Mouse (Mus musculus) intestine, embryonic 14.5 days (tissue): ENCODE data around the gene Rab31. TPM values are rescaled to one million over a fixed set of nuclear protein-coding genes. Genes with fewer than 3 reads are reported as not detected.

ENCODE experiments used
- ATAC-seq: fragments of 200-750 bp; cut with Nextera tagmentation; replicated peaks from 2 replicates; pipeline ENCODE4 v1.8.0; 2017; ENCODE audit warnings: low read depth, moderate number of reproducible peaks, moderate TSS enrichment, moderate library complexity; ENCODE audit not compliant: low FRiP score, low TSS enrichment
- DNase-seq: peaks from one replicate; pipeline ENCODE4 v3.0.0-alpha.2; 2018; ENCODE audit warnings: low spot score
- H3K27ac ChIP-seq: fragments of 300-500 bp; sonication (generic); 2 replicates; pipeline ENCODE4 v1.5.1; 2014; ENCODE audit warnings: low read depth, mild to moderate bottlenecking, control low read depth
- H3K27me3 ChIP-seq: fragments of 300-500 bp; sonication (generic); replicated peaks from 2 replicates; pipeline ENCODE4 v1.6.1; 2014; ENCODE audit warnings: low read length, control low read depth; ENCODE audit not compliant: control insufficient read depth, insufficient read depth
- H3K36me3 ChIP-seq: fragments of 300-500 bp; sonication (generic); 2 replicates; pipeline ENCODE4 v1.6.1; 2014; ENCODE audit warnings: low read length, control low read depth; ENCODE audit not compliant: control insufficient read depth, insufficient read depth
- H3K4me1 ChIP-seq: fragments of 300-500 bp; sonication (generic); replicated peaks from 2 replicates; pipeline ENCODE4 v1.6.1; 2014; ENCODE audit warnings: low read length, control low read depth, mixed read lengths; ENCODE audit not compliant: control insufficient read depth, insufficient read depth
- H3K4me2 ChIP-seq: fragments of 300-500 bp; sonication (generic); 2 replicates; pipeline ENCODE4 v1.6.1; 2014; ENCODE audit warnings: low read length
- H3K4me3 ChIP-seq: fragments of 300-500 bp; sonication (generic); 2 replicates; pipeline ENCODE4 v1.5.1; 2014; ENCODE audit warnings: low read depth, low read length, control low read depth, mixed read lengths
- H3K9ac ChIP-seq: fragments of 300-500 bp; sonication (generic); 2 replicates; pipeline ENCODE4 v1.6.1; 2014; ENCODE audit warnings: mild to moderate bottlenecking, low read length
- H3K9me3 ChIP-seq: fragments of 300-500 bp; sonication (generic); 2 replicates; pipeline ENCODE4 v1.6.1; 2016; ENCODE audit warnings: low read length, control low read depth; ENCODE audit not compliant: control insufficient read depth
- WGBS: fragments of 180-500 bp; shearing (Covaris S2); extraction: QIAGEN DNeasy Blood & Tissue Kit; methylation state at CpG from one replicate; pipeline ENCODE4 v1.1.7; 2014; 5-methylcytosine and 5-hydroxymethylcytosine counted together
- polyA plus RNA-seq: library from polyadenylated mRNA; unstranded; fragments of >200 nt; fragmentation: Nextera tagmentation; extraction: Ambion mirVana; gene quantifications from 2 replicates; pipeline ENCODE4 v1.2.1, GENCODE M21; 2014

Rab31 gene
- polyA plus RNA-seq, 1 experiment from 2014 or later, result 40.9 TPM

DNA sequence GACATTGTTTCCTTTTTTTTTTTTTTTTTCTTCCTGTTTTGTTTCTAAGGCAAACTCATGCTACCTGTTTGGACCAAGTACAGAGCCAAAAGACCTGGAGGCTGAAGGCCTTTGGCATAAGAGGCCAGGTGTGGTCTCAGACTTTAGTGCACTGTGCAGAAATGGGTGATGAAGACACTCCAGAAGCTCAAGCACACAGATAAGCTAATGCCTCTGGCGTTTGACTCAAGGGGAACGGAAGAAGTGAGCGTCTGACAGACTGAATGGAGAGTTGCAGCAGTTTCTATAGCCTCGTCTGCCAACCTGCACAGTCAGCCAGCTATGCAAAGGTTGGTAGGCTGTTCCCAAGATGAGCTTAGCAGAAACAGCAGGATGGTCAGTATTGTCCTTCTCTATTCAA, 116.9 kb downstream of the Rab31 start:
- no peaks in the 10 kb centered on the region for H3K36me3 ChIP-seq
- no peaks in the 10 kb centered on the region for H3K9me3 ChIP-seq
- no peak overlapping the region for H3K4me2 ChIP-seq
- WGBS, result 74% methylated on average over 4 of the region's 4 CpGs
- no peak for DNase-seq
- H3K9ac ChIP-seq, result no peak overlapping the region
- H3K27ac ChIP-seq, result no peak overlapping the region
- H3K4me3 ChIP-seq, result no peak overlapping the region
- no peaks in the 10 kb centered on the region for H3K4me1 ChIP-seq
- ATAC-seq, result no peak
- no peaks in the 10 kb centered on the region for H3K27me3 ChIP-seq

DNA sequence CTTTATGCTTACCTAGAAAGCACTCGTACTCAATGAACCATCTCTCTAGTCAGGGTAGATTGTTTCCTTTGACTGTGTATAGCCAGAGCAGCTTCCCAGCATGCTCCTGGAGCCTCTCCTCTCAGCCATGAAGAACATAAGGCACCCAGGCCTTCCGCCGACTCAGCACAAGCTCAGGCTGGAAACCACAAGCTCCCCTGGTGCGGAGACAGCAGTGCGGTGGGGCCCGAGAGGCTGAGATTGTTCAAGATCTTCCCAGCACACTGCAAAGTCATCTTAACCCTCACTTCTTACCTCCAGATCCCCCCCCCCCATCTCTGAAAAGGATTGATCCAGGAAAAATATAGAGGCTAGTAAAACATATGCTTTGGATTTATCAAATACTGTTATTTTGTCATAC, 122.0 kb downstream of the Rab31 start:
- no peak for ATAC-seq
- WGBS, result 87% methylated on average over 6 of the region's 6 CpGs

GRCm38 (mm10) chr17:65649175-65649493, 123.4 kb downstream of the Rab31 start:
- DNase-seq (no peak), ATAC-seq (no peak)
- WGBS, result 82% methylated on average over 2 of the region's 2 CpGs

More for the DNA sequence above, 122.0 kb downstream of the Rab31 start:
- DNase-seq, result no peak
- Histone ChIP-seq H3K27ac (no peak overlapping the region), H3K9ac (no peak overlapping the region), H3K36me3 (no peaks in the 10 kb centered on the region), H3K4me1 (no peaks in the 10 kb centered on the region), H3K27me3 (no peaks in the 10 kb centered on the region), H3K4me2 (no peak overlapping the region), H3K9me3 (no peaks in the 10 kb centered on the region), H3K4me3 (no peak overlapping the region)

DNA sequence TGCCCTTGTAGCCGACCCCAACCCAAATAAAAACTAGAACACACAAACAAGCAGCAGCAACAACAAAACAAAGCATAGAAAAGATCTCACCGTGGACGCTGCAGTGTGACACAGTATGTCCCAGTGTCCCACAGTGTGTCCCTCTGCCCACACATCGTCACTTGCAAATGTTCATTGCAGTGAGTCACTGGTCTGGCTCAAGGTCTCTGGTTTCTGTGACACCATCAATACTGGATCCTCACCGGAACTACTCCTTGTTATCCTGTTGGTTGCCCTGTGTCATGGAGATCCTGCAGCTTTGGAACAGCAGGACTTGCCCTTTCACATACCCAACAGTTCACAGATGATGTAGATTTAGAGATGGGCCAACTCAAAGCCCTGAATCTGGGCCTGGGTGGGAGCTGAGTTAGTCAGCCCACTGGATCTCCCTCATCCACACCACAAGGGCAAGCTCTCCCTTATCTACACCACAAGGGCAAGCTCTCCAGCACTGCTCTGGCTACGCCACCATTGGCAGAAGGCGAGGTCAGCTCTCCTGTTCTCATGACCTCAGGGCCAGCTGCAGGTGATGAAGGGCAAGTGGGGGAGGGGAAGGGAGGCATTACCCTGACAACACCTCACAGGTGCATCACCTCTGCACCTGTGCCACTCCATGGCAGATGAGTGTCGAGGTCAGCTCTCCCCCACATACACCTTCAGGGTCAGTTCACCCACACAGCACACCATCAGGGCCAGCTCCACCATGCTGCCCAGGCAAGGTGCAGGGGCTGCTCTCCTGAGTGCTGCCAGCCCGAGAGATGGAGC, 124.0 kb downstream of the Rab31 start:
- H3K4me1 ChIP-seq, result no peaks in the 10 kb centered on the region
- no peak overlapping the region for H3K4me3 ChIP-seq
- no peaks in the 10 kb centered on the region for H3K36me3 ChIP-seq
- no peak overlapping the region for H3K4me2 ChIP-seq
- no peak overlapping the region for H3K9ac ChIP-seq
- no peak overlapping the region for H3K27ac ChIP-seq
- H3K27me3 ChIP-seq, result no peaks in the 10 kb centered on the region
- H3K9me3 ChIP-seq, result no peaks in the 10 kb centered on the region
- ATAC-seq, result no peak
- WGBS, result 88% methylated on average over 9 of the region's 9 CpGs
- no peak for DNase-seq

More at GRCm38 (mm10) chr17:65649175-65649493, 123.4 kb downstream of the Rab31 start:
- Histone ChIP-seq H3K27ac (no peak overlapping the region), H3K4me2 (no peak overlapping the region), H3K36me3 (no peaks in the 10 kb centered on the region), H3K9ac (no peak overlapping the region), H3K27me3 (no peaks in the 10 kb centered on the region), H3K4me1 (no peaks in the 10 kb centered on the region), H3K4me3 (no peak overlapping the region), H3K9me3 (no peaks in the 10 kb centered on the region)

DNA sequence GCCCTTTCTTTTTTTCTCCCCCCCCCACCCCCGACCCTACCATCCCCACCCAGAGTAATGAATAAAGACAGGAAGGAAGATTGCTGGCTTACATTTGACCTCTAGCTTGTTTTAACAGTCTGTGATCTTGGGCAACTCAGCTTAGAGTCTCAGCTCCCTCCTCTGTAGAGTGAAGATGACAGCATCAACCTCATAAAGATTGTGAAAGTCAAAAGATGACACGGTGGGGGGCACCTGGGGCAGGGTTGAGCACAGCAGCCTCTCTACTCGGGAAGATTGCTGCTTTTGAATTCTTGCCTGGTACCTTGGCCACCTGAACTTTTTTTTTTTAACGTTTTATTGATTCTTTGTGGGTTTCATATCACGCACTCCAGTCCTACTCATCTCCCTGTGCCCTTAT, 124.6 kb downstream of the Rab31 start:
- no peak for ATAC-seq
- no peak overlapping the region for H3K4me2 ChIP-seq
- no peak overlapping the region for H3K9ac ChIP-seq
- H3K27ac ChIP-seq, result no peak overlapping the region
- H3K36me3 ChIP-seq, result no peaks in the 10 kb centered on the region
- 56% methylated on average over 5 of the region's 5 CpGs for WGBS
- H3K4me3 ChIP-seq, result no peak overlapping the region
- no peaks in the 10 kb centered on the region for H3K9me3 ChIP-seq
- no peak for DNase-seq
- no peaks in the 10 kb centered on the region for H3K27me3 ChIP-seq
- H3K4me1 ChIP-seq, result peaks cover 4% of the 10 kb centered on the region

DNA sequence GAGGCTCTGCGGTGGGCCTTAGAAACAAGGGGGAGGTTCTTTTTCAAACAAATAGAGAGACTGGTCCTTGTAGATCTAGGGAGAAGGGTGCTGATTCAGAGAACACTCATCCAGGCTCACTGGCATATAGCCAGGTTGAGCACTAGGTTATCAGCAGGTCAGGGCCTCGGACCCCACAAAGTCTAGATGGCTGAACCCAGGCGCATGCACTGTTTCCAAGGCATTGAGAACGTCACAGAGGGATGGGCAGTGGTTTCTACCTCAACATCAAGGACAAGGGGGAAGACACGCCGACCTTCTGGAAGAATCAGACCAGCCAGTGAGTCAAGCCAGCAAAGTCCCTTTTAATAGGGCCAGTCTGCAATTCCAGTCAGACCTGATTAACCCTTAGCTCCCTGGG, 125.3 kb downstream of the Rab31 start:
- Histone ChIP-seq H3K9me3 (no peaks in the 10 kb centered on the region), H3K4me3 (no peak overlapping the region), H3K4me2 (no peak overlapping the region), H3K4me1 (peaks cover 4% of the 10 kb centered on the region), H3K36me3 (no peaks in the 10 kb centered on the region), H3K27ac (no peak overlapping the region), H3K9ac (no peak overlapping the region), H3K27me3 (no peaks in the 10 kb centered on the region)
- ATAC-seq (no peak), DNase-seq (no peak)
- 60% methylated on average over 6 of the region's 6 CpGs for WGBS

- WGBS, result 76% methylated on average over 5 of the region's 5 CpGs
- no peak overlapping the region for H3K4me3 ChIP-seq
- no peak overlapping the region for H3K9ac ChIP-seq
- no peak overlapping the region for H3K4me2 ChIP-seq
- no peak for ATAC-seq
- no peaks in the 10 kb centered on the region for H3K27me3 ChIP-seq
- 0 out of 2 replicates have a peak overlapping the region, but pooled peaks have one; percentile 7 for H3K27ac ChIP-seq
- H3K9me3 ChIP-seq, result no peaks in the 10 kb centered on the region
- H3K36me3 ChIP-seq, result no peaks in the 10 kb centered on the region
- no peak for DNase-seq
- H3K4me1 ChIP-seq, result peaks cover 4% of the 10 kb centered on the region
These were observed 129.0 kb downstream of the Rab31 start for GRCm38 (mm10) chr17:65643579-65643978.

GRCm38 (mm10) chr17:65643051-65643521, 129.5 kb downstream of the Rab31 start:
- H3K36me3 ChIP-seq, result no peaks in the 10 kb centered on the region
- H3K9ac ChIP-seq, result no peak overlapping the region
- WGBS, result 33% methylated on average over 10 of the region's 10 CpGs
- H3K9me3 ChIP-seq, result no peaks in the 10 kb centered on the region
- peaks cover 4% of the 10 kb centered on the region for H3K4me1 ChIP-seq
- 0 out of 2 replicates have a peak overlapping the region, but pooled peaks have one; percentile 7 for H3K27ac ChIP-seq
- no peak for ATAC-seq
- no peak overlapping the region for H3K4me2 ChIP-seq
- DNase-seq, result no peak
- no peaks in the 10 kb centered on the region for H3K27me3 ChIP-seq
- H3K4me3 ChIP-seq, result no peak overlapping the region

DNA sequence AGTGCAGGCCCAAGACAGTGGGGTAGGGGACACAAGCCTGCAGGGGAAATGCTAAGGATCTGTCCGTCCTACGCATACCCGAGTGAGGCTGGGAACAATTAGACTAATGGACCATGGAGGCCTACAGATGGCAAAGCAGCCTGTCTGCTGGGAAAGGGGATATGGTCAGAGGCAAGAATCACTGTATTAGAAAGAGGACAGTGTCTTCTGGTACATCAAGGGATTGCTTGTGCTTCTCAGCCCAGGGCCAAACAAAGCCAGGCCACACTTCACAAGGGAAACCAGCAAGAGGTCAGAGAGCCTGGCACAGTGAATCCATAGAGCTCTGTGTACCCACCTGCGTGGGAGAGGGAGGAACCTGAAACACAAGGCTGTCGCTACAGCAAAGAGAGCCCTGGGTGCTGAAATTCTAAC, 130.0 kb downstream of the Rab31 start:
- WGBS, result 74% methylated on average over 5 of the region's 5 CpGs
- no peaks in the 10 kb centered on the region for H3K9me3 ChIP-seq
- no peak for ATAC-seq
- H3K4me3 ChIP-seq, result no peak overlapping the region
- no peak overlapping the region for H3K27ac ChIP-seq
- peaks cover 4% of the 10 kb centered on the region for H3K4me1 ChIP-seq
- H3K4me2 ChIP-seq, result no peak overlapping the region
- no peaks in the 10 kb centered on the region for H3K27me3 ChIP-seq
- DNase-seq, result no peak
- no peaks in the 10 kb centered on the region for H3K36me3 ChIP-seq
- H3K9ac ChIP-seq, result no peak overlapping the region
